Mouse (Mus musculus) olfactory bulb, adult 2 months (tissue): ENCODE results near the gene Arid1b. TPM values are rescaled to one million over a fixed set of nuclear protein-coding genes. Genes with fewer than 3 reads are reported as not detected.

Source experiments
- H3K27ac ChIP-seq: fragments of 200-500 bp; 2 replicates; pipeline ENCODE4 v1.5.1; 2012; ENCODE audit warnings: low read depth, low read length; ENCODE audit not compliant: insufficient read depth
- H3K4me1 ChIP-seq: fragments of 200-500 bp; 2 replicates; pipeline ENCODE4 v1.6.1; 2012; ENCODE audit warnings: low read length; ENCODE audit not compliant: control insufficient read depth, insufficient read depth
- H3K4me3 ChIP-seq: fragments of 200-500 bp; 2 replicates; pipeline ENCODE4 v1.5.1; 2012; ENCODE audit warnings: mild to moderate bottlenecking, low read depth, low read length, moderate library complexity; ENCODE audit not compliant: insufficient read depth
- CTCF ChIP-seq: fragments of 200-500 bp; IDR thresholded peaks from 2 replicates; pipeline ENCODE4 v1.5.1; 2012; ENCODE audit warnings: low read depth, mild to moderate bottlenecking, low read length, moderate library complexity; ENCODE audit not compliant: insufficient read depth
- POLR2A ChIP-seq: fragments of 200-500 bp; IDR thresholded peaks from 2 replicates; pipeline ENCODE4 v1.6.1; 2012; ENCODE audit warnings: mild to moderate bottlenecking, low read depth, low read length, moderate library complexity; ENCODE audit not compliant: insufficient read depth
- WGBS: fragments of 180-500 bp; shearing (Covaris S2); methylation state at CpG from one replicate; pipeline ENCODE4 v1.1.7; 2018; 5-methylcytosine and 5-hydroxymethylcytosine counted together
- polyA plus RNA-seq: library from polyadenylated mRNA; stranded (reverse); fragments of >200 nt; gene quantifications from 2 replicates; pipeline ENCODE4 v1.2.4, GENCODE M21; 2012; ENCODE audit warnings: low replicate concordance; ENCODE audit not compliant: missing spikeins, insufficient read depth, insufficient read length

The Arid1b gene
- polyA plus RNA-seq, 1 experiment = not detected

GRCm38 (mm10) chr17:5255618-5255933, 261.4 kb downstream of the Arid1b start:
- WGBS = 88% methylated on average over 2 of the region's 2 CpGs
- TF ChIP-seq CTCF = no peak
- TF ChIP-seq POLR2A = no peak
- Histone ChIP-seq H3K4me3 (no peak overlapping the region), H3K4me1 (peaks cover 21% of the 10 kb centered on the region), H3K27ac (no peak overlapping the region)

DNA sequence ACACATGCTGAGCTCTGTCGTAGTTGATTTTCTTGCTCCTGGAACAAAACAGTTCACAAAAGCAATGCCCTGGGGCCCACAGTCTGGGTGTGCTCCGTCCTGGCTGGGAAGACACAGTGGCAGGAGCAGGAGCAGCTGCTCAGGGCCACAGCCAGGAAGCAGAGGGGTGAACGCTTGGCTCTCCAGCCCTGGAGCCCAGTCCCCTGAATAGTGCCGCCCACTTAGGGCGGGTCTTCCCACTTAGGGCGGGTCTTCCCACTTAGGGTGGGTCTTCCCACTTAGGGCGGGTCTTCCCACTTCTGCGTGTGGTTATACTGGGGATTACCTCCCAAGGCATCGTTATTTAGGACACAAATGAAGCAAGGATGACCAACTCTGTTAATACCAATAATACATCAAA, 264.8 kb downstream of the Arid1b start:
- TF ChIP-seq CTCF (no peak), POLR2A (no peak)
- no peak overlapping the region for H3K27ac ChIP-seq
- peaks cover 29% of the 10 kb centered on the region for H3K4me1 ChIP-seq
- 87% methylated on average over 9 of the region's 9 CpGs for WGBS
- H3K4me3 ChIP-seq = no peak overlapping the region

DNA sequence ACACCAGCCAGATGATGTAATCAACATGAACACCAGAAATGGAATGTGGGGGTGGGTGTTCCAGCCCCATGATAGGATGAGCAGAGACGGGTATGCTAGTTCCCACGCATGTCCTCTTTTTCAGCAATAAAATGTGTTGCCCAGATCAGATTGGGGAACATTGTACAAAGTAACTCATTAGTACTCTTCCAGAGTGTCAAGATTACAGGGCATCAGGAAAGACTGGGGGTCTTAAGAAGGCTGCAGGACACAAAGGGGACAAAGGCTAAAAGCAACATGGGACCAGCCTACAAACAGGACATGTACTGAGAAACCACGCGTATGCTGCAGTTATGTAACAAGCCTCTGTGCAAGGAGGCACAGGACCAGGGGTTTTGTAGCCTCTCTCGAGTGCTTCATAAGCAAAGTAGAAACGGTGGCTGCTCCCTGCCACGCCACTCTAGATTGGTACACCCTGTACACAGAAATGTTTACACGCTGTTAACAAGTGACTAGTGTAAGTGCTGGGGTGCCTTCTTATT, 267.1 kb downstream of the Arid1b start:
- H3K27ac ChIP-seq = peak overlapping the region; percentile 71

GRCm38 (mm10) chr17:5261874-5262605, 267.9 kb downstream of the Arid1b start:
- Histone ChIP-seq H3K27ac (no peak overlapping the region), H3K4me1 (peaks cover 26% of the 10 kb centered on the region), H3K4me3 (no peak overlapping the region)
- 43% methylated on average over 22 of the region's 22 CpGs for WGBS
- TF ChIP-seq POLR2A = no peak
- no peak for TF ChIP-seq CTCF

More for the DNA sequence above, 267.1 kb downstream of the Arid1b start:
- TF ChIP-seq POLR2A (no peak), CTCF (no peak)
- WGBS = 42% methylated on average over 8 of the region's 8 CpGs
- peaks cover 21% of the 10 kb centered on the region for H3K4me1 ChIP-seq
- no peak overlapping the region for H3K4me3 ChIP-seq

DNA sequence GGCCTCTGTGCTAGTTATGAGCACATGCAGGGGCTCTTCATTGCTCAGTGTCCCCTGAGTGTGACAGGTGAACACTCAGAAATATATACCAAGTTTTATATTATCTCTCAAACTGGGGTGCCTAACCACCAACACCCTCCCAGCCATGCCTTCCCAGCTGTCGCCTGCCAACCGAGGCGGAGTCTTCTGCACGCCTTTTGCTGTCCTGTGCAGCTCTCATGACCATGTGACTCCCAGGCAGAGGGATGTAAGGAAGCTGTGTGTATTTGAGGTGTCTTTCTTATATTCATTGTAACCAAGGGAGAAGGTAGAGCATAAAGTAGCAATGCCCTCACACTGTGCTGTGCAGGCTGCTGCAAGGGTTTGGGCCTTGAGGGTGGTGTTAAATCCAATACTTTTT, 268.7 kb downstream of the Arid1b start:
- TF ChIP-seq CTCF = no peak
- TF ChIP-seq POLR2A = no peak
- Histone ChIP-seq H3K4me1 (peaks cover 26% of the 10 kb centered on the region), H3K4me3 (no peak overlapping the region), H3K27ac (no peak overlapping the region)
- WGBS = 78% methylated on average over 4 of the region's 4 CpGs

DNA sequence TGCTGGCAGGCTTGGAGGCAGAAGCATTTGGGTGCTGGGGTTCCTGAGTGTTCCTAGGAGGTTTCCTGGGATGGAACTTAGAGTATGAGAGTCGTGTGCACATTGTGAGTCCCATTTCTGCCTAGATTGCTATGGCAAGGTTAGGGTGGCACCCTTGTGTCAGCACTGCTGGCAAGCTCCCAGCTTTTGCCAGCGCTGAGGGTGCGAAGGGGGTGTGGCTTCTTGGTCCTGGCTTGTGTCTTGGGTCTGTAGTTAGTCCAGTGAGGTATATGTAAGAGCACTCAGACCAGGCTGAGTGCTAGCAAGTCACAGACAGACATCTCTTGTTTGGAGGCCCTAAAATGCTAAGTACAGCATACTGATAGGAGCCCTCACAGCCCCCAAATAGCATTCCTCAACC, 270.7 kb downstream of the Arid1b start:
- H3K4me3 ChIP-seq = no peak overlapping the region
- no peak for TF ChIP-seq POLR2A
- no peak for TF ChIP-seq CTCF
- 42% methylated on average over 3 of the region's 3 CpGs for WGBS
- peaks cover 32% of the 10 kb centered on the region for H3K4me1 ChIP-seq
- H3K27ac ChIP-seq = no peak overlapping the region

DNA sequence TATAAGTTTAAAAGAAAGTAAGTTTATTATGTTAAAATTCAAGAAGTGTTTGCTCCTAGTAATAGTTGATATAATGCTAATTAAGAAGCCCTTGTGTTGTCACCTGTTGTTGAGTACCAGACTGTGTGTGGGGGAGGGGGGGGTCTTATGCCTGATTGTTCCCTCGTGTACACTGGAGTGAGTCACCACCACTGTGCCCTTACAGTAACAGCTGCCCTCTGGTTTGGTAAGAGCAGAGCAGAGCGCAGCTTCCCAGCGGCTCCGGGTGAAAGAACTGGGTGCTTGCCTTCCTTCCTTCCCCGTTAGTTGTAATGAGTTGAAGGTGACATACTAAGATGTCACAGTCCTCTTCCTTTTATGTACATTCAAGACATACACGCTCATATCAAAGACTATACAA, 271.5 kb downstream of the Arid1b start:
- WGBS = 62% methylated on average over 6 of the region's 6 CpGs
- Histone ChIP-seq H3K27ac (no peak overlapping the region), H3K4me3 (no peak overlapping the region), H3K4me1 (peaks cover 38% of the 10 kb centered on the region)
- TF ChIP-seq POLR2A (no peak), CTCF (no peak)

DNA sequence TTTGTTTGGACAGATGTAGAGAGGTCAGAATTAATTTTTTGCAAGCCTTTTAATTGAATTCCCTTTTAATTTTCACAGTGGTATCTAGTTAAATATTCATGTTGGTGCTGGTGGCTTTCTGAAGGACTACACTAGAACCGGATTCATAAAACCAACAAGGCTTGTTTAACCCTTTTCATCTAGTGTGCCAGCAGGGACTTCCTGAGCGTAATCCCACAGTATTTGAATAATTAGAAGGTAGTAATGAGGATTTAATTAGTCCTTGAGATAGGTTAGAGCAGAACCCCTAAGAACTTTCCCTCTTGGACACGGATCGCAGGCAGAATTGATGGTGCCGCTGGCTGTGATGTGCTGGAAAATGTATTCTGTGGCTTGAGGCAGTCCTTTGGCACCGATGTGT, 273.6 kb downstream of the Arid1b start:
- TF ChIP-seq POLR2A (no peak), CTCF (no peak)
- H3K4me1 ChIP-seq = peaks cover 37% of the 10 kb centered on the region
- 69% methylated on average over 6 of the region's 6 CpGs for WGBS
- no peak overlapping the region for H3K27ac ChIP-seq
- no peak overlapping the region for H3K4me3 ChIP-seq

GRCm38 (mm10) chr17:5269302-5269701, 275.2 kb downstream of the Arid1b start:
- TF ChIP-seq POLR2A = no peak
- no peak for TF ChIP-seq CTCF
- Histone ChIP-seq H3K4me3 (no peak overlapping the region), H3K27ac (no peak overlapping the region), H3K4me1 (peaks cover 39% of the 10 kb centered on the region)
- 68% methylated on average over 10 of the region's 10 CpGs for WGBS
